Mouse (Mus musculus) embryonic facial prominence, embryonic 12.5 days (tissue): ENCODE data around the gene Alg3. TPM values are rescaled to one million over a fixed set of nuclear protein-coding genes. Genes with fewer than 3 reads are reported as not detected.

ENCODE experiments used
- ATAC-seq: fragments of 200-750 bp; cut with Nextera tagmentation; 2 replicates; pipeline ENCODE4 v1.8.0; 2017; ENCODE audit not compliant: insufficient number of reproducible peaks, insufficient read depth, low FRiP score, low TSS enrichment
- H3K27ac ChIP-seq: fragments of 300-500 bp; sonication (generic); 2 replicates; pipeline ENCODE4 v1.5.1; 2016; ENCODE audit warnings: mild to moderate bottlenecking
- H3K27me3 ChIP-seq: fragments of 300-500 bp; sonication (generic); 2 replicates; pipeline ENCODE4 v1.6.1; 2016; ENCODE audit warnings: mild to moderate bottlenecking, moderate library complexity
- H3K36me3 ChIP-seq: fragments of 300-500 bp; sonication (generic); 2 replicates; pipeline ENCODE4 v1.6.1; 2016; ENCODE audit warnings: mild to moderate bottlenecking
- H3K4me1 ChIP-seq: fragments of 300-500 bp; sonication (generic); 2 replicates; pipeline ENCODE4 v1.6.1; 2016
- H3K4me2 ChIP-seq: fragments of 300-500 bp; sonication (generic); replicated peaks from 2 replicates; pipeline ENCODE4 v1.6.1; 2016; ENCODE audit warnings: mild to moderate bottlenecking, moderate library complexity
- H3K4me3 ChIP-seq: fragments of 300-500 bp; sonication (generic); 2 replicates; pipeline ENCODE4 v1.5.1; 2016; ENCODE audit warnings: mild to moderate bottlenecking
- H3K9ac ChIP-seq: fragments of 300-500 bp; sonication (generic); 2 replicates; pipeline ENCODE4 v1.6.1; 2016; ENCODE audit warnings: mild to moderate bottlenecking, moderate library complexity
- H3K9me3 ChIP-seq: fragments of 300-500 bp; sonication (generic); 2 replicates; pipeline ENCODE4 v1.6.1; 2016; ENCODE audit warnings: mild to moderate bottlenecking, moderate library complexity
- WGBS: fragments of 180-500 bp; shearing (Covaris S2); methylation state at CpG from one replicate; pipeline ENCODE4 v1.1.7; 2016; 5-methylcytosine and 5-hydroxymethylcytosine counted together
- polyA plus RNA-seq: library from polyadenylated mRNA; unstranded; fragments of >200 nt; fragmentation: Nextera tagmentation; extraction: Ambion mirVana; gene quantifications from 2 replicates; pipeline ENCODE4 v1.2.1, GENCODE M21; 2016

Gene Alg3
- polyA plus RNA-seq, 1 experiment from 2014 or later = 39.9 TPM

DNA sequence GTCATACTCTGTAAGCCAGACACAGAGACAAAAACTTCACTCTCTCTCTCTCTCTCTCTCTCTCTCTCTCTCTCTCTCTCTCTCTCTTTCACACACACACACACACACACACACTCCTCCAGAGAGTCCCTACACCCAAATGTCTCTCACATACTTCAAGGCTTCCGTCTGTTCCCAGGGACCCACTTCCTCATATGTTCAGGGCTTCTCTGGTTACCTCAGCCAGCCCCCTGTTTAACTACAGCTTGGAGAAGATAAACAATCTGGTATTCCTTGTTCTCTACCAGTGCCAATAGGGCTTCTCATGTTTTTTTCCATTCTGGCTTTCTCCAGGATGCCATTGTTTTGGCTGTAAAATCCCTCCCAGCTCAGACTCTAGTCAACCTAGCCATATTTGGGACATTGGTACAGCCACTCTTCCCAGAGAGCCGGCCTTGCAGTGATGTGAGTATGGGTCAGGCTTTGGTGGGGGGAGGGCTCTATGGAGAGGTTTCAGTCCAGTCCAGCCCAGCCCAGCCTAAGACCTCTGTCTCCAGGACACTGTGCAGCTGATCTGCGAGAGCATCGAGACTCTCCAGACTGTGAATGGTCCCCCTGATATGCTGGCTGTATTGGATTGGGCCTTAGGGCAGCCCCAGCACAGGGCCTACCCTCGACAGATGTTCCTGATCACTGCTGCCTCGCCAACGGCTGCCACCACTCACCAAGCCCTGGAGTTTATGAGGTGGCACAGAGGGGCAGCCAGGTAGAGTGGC lies 14.7 kb downstream of the Alg3 start:
- no peak overlapping the region for H3K4me2 ChIP-seq
- H3K36me3 ChIP-seq = no peaks in the 10 kb centered on the region
- no peaks in the 10 kb centered on the region for H3K9me3 ChIP-seq
- H3K9ac ChIP-seq = no peak overlapping the region
- H3K4me1 ChIP-seq = no peaks in the 10 kb centered on the region
- H3K27ac ChIP-seq = no peak overlapping the region
- no peak for ATAC-seq
- peaks cover 37% of the 10 kb centered on the region for H3K27me3 ChIP-seq
- WGBS = 53% methylated on average over 7 of the region's 7 CpGs
- no peak overlapping the region for H3K4me3 ChIP-seq

GRCm38 (mm10) chr16:20595737-20596136 lies 15.8 kb downstream of the Alg3 start:
- peaks cover 48% of the 10 kb centered on the region for H3K27me3 ChIP-seq

GRCm38 (mm10) chr16:20595060-20595673 lies 16.4 kb downstream of the Alg3 start:
- no peak overlapping the region for H3K9ac ChIP-seq
- no peak for ATAC-seq
- no peak overlapping the region for H3K27ac ChIP-seq
- no peaks in the 10 kb centered on the region for H3K9me3 ChIP-seq
- peaks cover 9% of the 10 kb centered on the region for H3K4me1 ChIP-seq
- no peak overlapping the region for H3K4me3 ChIP-seq
- no peak overlapping the region for H3K4me2 ChIP-seq
- H3K36me3 ChIP-seq = no peaks in the 10 kb centered on the region
- 88% methylated on average over 7 of the region's 7 CpGs for WGBS
- H3K27me3 ChIP-seq = peaks cover 54% of the 10 kb centered on the region

More at GRCm38 (mm10) chr16:20595737-20596136, 15.8 kb downstream of the Alg3 start:
- Histone ChIP-seq H3K9me3 (no peaks in the 10 kb centered on the region), H3K9ac (no peak overlapping the region), H3K4me1 (peaks cover 3% of the 10 kb centered on the region), H3K27ac (no peak overlapping the region), H3K4me2 (no peak overlapping the region), H3K36me3 (no peaks in the 10 kb centered on the region), H3K4me3 (no peak overlapping the region)
- ATAC-seq = no peak
- WGBS = 82% methylated on average over 4 of the region's 4 CpGs

DNA sequence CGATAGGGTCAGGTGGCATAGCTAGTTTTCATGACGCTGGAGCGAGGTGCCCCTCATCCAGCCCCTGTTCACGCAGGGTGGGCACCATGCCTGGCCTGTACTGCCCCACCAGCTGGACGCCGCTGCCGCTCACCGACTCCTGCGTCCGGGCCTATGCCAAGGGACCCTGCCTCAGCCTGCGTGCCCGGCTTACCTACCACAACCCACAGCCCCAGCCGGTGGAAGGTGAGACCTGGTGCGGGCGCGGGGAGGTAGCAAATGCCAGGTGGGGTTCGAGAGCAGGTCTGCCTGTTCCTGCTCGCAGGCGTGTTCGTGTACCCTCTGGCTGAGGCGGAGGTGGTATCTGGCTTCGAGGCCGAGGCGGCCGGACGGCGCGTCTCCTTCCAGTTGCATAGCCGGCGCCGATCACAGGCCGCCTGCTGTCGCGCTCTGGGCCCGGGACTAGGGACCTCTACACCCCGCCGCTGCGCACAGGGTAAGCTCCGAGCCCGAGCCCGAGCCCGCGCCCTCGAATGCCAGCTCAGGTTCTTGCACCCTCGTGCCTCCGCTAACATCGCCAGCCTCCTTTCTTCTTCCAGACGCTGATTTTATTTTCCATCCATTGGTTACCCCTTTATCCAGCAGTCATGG lies 20.3 kb downstream of the Alg3 start:
- 3% methylated on average over 48 of the region's 48 CpGs for WGBS
- H3K27ac ChIP-seq = no peak overlapping the region
- peaks cover 11% of the 10 kb centered on the region for H3K4me1 ChIP-seq
- H3K4me3 ChIP-seq = peak overlapping the region; percentile 43
- ATAC-seq = no peak
- H3K36me3 ChIP-seq = no peaks in the 10 kb centered on the region
- peaks cover 68% of the 10 kb centered on the region for H3K27me3 ChIP-seq
- peak overlapping the region; percentile 74 for H3K4me2 ChIP-seq
- no peak overlapping the region for H3K9ac ChIP-seq
- no peaks in the 10 kb centered on the region for H3K9me3 ChIP-seq

GRCm38 (mm10) chr16:20590680-20591038 lies 20.9 kb downstream of the Alg3 start:
- no peak for ATAC-seq
- Histone ChIP-seq H3K36me3 (no peaks in the 10 kb centered on the region), H3K4me2 (peak overlapping the region; percentile 74), H3K4me1 (peaks cover 11% of the 10 kb centered on the region), H3K9ac (no peak overlapping the region), H3K27me3 (peaks cover 65% of the 10 kb centered on the region), H3K4me3 (peak overlapping the region; percentile 43), H3K27ac (no peak overlapping the region), H3K9me3 (no peaks in the 10 kb centered on the region)
- 3% methylated on average over 17 of the region's 17 CpGs for WGBS

- H3K4me3 ChIP-seq = peak overlapping the region; percentile 43
- H3K27me3 ChIP-seq = peaks cover 60% of the 10 kb centered on the region
- H3K27ac ChIP-seq = no peak overlapping the region
- WGBS = 1% methylated on average over 35 of the region's 39 CpGs
- H3K9ac ChIP-seq = peak overlapping the region; percentile 12
- peaks cover 11% of the 10 kb centered on the region for H3K4me1 ChIP-seq
- ATAC-seq = peak; percentile 77; the same call in 1 of the 2 replicates
- H3K36me3 ChIP-seq = no peaks in the 10 kb centered on the region
- no peaks in the 10 kb centered on the region for H3K9me3 ChIP-seq
- H3K4me2 ChIP-seq = peak overlapping the region; percentile 74
Observed at GRCm38 (mm10) chr16:20589939-20590679, 21.4 kb downstream of the Alg3 start.

DNA sequence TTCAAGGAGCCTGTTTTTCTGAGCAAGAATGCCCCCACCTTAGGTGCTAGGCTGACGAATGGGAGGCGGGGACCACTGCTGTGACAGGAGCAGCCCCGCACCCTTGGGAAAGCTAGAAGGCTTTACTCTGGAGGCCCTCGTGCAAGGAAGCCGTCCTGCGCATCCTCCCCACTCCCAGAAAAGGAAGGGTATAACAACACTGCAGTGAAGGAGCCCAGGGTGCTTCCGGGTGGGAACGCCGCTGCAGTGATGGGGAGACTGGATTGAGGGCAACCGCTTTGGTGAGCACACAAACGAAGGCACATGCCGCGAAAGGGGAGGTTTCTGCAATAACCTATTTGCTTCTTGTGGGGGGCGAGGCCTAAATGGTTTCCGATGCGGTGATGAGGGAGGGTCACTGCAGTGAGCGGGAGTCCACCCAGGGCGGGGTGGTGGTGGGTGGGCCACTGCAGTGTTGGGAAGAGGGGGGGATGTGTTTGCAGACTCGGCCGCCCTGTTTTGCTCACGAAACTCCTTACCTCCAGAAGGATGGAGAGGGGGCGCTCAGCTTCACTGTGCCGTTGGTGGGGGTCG lies 22.1 kb downstream of the Alg3 start, which contains the start of gene Vwa5b2:
Gene Vwa5b2, plus strand, starts transcription at position 106 of the 573 bp plus-strand sequence.
- H3K4me1 ChIP-seq = peaks cover 11% of the 10 kb centered on the region
- H3K27ac ChIP-seq = no peak within 1 kb of the TSS
- peaks cover 59% of the 10 kb centered on the region for H3K27me3 ChIP-seq
- no peaks in the 10 kb centered on the region for H3K9me3 ChIP-seq
- H3K9ac ChIP-seq = peak within 1 kb of the TSS; percentile 12
- peak; percentile 29; the same call in 1 of the 2 replicates for ATAC-seq
- no peaks in the 10 kb centered on the region for H3K36me3 ChIP-seq
- under 1% methylated on average over 24 of the region's 24 CpGs for WGBS
- H3K4me3 ChIP-seq = peak within 1 kb of the TSS; percentile 43
- H3K4me2 ChIP-seq = peak within 1 kb of the TSS; percentile 74

DNA sequence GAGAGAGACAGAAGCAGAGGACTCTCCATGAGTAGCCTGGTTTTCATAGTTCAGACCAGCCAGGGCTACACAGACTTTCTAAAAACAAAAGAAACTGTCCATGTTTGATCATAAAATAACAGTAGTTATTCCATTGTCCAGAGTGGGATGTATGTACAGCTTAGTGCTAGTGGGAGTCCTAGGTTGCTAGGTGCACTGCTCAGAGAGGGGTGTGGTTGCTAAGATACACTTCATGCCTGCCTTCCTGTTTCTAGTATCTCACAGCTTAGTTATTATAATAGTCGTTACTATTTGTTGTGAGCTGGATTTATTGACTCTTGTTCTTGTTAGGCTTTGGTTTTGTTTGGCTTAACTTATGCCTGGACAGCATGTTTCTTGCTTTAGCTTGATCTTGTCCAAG lies 46.5 kb downstream of the Alg3 start:
- H3K27me3 ChIP-seq = no peaks in the 10 kb centered on the region
- WGBS = 95% methylated on average over 1 of the region's 1 CpGs
- no peaks in the 10 kb centered on the region for H3K9me3 ChIP-seq
- no peak for ATAC-seq
- H3K27ac ChIP-seq = no peak overlapping the region
- no peak overlapping the region for H3K4me2 ChIP-seq
- no peak overlapping the region for H3K9ac ChIP-seq
- H3K36me3 ChIP-seq = peaks cover 33% of the 10 kb centered on the region
- H3K4me3 ChIP-seq = no peak overlapping the region
- no peaks in the 10 kb centered on the region for H3K4me1 ChIP-seq

GRCm38 (mm10) chr16:20557381-20557780 lies 54.2 kb downstream of the Alg3 start:
- Histone ChIP-seq H3K27ac (no peak overlapping the region), H3K36me3 (peaks cover 80% of the 10 kb centered on the region)

More at GRCm38 (mm10) chr16:20557381-20557780, 54.2 kb downstream of the Alg3 start:
- no peaks in the 10 kb centered on the region for H3K27me3 ChIP-seq
- no peak overlapping the region for H3K4me2 ChIP-seq
- H3K9ac ChIP-seq = no peak overlapping the region
- H3K4me3 ChIP-seq = no peak overlapping the region
- ATAC-seq = no peak
- WGBS = 77% methylated on average over 7 of the region's 7 CpGs
- no peaks in the 10 kb centered on the region for H3K9me3 ChIP-seq
- H3K4me1 ChIP-seq = no peaks in the 10 kb centered on the region
